Mouse (Mus musculus) ES-E14 (cell line): Measurements from ENCODE around the gene Olfr160.

Experiments used
- CHD2 ChIP-seq: IDR thresholded peaks from 2 replicates; pipeline ENCODE4 v1.6.1; 2014; ENCODE audit warnings: mild to moderate bottlenecking, low read depth, low read length, inconsistent platforms
- HCFC1 ChIP-seq: IDR thresholded peaks from 2 replicates; pipeline ENCODE4 v1.6.1; 2012; ENCODE audit warnings: low read length, inconsistent platforms, borderline replicate concordance; ENCODE audit not compliant: insufficient read depth
- MAFK ChIP-seq: IDR thresholded peaks from 2 replicates; pipeline ENCODE4 v1.6.1; 2014; ENCODE audit warnings: mild to moderate bottlenecking, low read depth, low read length, inconsistent platforms; ENCODE audit not compliant: insufficient read depth
- ZC3H11A ChIP-seq: IDR thresholded peaks from 2 replicates; pipeline ENCODE4 v1.6.1; 2012; ENCODE audit warnings: low read depth, mild to moderate bottlenecking, inconsistent platforms, low read length, borderline replicate concordance
- ZNF384 ChIP-seq: IDR thresholded peaks from 2 replicates; pipeline ENCODE4 v1.6.1; 2012; ENCODE audit warnings: low read depth, low read length, inconsistent platforms

DNA sequence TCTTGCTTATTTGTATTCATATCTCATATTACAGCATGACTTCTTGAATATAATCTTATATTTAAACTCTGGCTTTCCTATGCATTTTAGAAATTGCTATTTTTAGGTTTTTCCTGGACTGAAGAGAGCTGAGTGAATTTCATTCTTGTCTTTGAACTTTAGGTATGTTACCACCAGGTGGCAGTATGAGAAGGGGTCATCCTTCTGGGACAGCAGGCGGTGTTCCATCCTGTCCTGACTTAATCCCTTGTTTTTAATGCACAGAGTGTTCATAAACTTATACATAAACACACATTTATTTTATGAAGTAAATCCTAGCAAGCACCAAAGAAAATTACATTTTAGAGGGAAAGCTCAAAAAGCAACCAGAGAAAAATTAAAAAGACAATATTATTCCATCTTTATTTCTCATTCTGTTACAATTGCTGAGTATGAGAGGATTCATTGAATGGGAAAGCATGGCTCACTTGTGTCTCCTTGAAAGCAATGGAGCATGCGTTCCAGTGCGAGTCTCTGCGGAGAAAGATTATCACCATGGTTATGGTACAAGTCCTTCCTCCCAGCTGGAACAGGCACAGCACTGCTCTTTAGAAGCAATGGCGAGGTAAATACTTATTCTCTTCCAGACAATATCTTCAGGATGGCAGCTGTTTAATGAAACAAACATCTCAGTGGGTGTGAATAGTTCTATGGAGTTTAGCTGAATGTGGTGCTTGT is 25.9 kb downstream of the Olfr160 start:
- TF ChIP-seq CHD2 (no peak), MAFK (no peak), HCFC1 (no peak), ZNF384 (no peak), ZC3H11A (peak; percentile 96)
